Mouse (Mus musculus) forelimb bud, embryonic 11.5 days (tissue): ENCODE results near the gene Plekhm3.
"Not testable (repeated sequence)": the region's sequence is repeated elsewhere in the genome, so short reads cannot be mapped to it uniquely, and the experiment has no call there.

Source experiments
- DNase-seq: peaks from one replicate; pipeline ENCODE4 v3.0.0-alpha.2; 2012; ENCODE audit warnings: low read depth, low spot score

Plekhm3 gene

DNA sequence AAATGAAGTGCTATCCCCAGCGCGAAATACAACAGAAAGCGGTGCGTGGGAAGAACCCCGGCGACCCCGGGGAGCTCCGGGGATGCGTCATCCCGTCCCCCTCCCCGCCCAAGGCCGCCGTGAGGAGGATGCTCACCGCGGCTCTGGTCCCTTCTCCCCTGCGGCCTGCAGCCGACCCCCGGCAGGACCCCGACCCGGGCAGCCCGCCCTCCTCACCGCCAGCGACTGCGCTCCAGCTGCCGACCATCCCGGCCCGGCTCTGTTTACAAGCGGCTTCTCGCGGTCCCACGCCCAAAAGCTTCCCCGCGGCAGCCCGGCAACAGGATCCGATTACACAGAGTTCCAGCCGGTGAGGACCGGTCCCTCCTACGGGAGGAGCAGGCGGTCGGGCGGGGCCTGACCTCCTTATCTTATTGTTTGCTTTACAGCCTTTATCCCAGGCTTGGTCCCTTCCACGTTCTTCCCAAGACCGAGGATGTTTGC lies at the start of gene Plekhm3:
Gene Plekhm3 (minus strand): TSS at position 346 of the 483 bp plus-strand sequence.
- peak; percentile 81 for DNase-seq

DNA sequence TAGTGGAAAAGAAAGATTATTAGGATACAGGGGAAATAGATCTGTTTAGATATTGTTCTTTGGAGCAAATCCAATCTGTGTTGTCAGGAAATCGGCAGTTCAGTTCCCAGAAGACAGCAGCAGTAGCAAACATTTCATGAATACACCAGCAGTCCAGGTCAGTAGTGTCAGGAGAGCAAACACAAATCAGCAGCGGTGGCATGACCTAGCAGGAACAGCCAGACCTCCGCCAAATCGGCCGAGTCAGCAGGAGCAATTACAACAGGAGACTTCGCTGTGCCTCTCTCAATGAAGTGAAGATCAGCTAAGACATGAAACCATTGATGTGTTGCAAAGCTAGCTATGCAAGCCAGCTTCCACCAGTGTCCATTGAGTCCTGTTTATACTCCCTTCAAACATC lies 49.0 kb upstream of the Plekhm3 start:
- DNase-seq, result no peak

DNA sequence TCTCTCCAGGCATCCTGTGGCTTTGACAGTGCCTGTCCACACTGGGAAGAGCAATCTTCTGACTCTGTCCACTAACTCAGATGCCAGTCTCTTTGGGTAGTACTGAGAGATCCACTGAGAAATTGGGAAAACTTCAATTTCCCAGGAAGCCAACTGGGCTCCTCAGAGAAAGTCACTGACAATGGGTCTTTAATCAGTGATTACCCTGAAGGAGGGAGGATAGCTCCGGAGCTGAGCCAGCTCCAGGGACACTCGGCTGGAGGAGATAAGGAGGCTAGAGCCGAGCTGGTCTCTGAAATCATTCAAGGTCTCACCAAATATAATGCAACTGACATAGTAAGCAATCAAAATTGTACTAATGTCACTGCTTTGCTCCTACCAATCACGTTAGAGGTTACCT lies 47.9 kb upstream of the Plekhm3 start:
- no peak for DNase-seq

- DNase-seq, result no peak
Measured at GRCm38 (mm10) chr1:64993206-64993605, 36.6 kb upstream of the Plekhm3 start.

- DNase-seq, result no peak
Measured at GRCm38 (mm10) chr1:64988176-64988575, 31.6 kb upstream of the Plekhm3 start.

DNA sequence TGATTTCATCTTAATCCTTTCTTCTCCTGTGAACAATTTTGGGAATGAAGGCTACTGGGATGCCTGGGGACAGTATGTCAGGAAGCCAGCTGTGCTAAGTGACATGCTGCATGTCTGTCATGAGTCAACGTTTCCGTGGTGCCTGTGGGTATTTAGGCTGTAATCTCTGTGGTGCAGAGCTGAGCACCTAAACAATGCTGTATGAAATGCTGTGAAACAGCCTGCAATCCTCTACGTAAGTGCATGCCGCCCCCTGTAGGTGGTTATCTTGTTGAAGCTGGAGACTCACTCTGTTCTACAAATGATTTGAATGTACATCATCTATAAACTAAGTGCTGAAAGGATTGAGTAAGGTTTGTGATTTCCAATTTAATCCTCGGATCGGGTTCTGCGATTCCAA lies 29.5 kb upstream of the Plekhm3 start:
- DNase-seq, result peak; percentile 43

GRCm38 (mm10) chr1:64983247-64983646 lies 26.6 kb upstream of the Plekhm3 start:
- no peak for DNase-seq

DNA sequence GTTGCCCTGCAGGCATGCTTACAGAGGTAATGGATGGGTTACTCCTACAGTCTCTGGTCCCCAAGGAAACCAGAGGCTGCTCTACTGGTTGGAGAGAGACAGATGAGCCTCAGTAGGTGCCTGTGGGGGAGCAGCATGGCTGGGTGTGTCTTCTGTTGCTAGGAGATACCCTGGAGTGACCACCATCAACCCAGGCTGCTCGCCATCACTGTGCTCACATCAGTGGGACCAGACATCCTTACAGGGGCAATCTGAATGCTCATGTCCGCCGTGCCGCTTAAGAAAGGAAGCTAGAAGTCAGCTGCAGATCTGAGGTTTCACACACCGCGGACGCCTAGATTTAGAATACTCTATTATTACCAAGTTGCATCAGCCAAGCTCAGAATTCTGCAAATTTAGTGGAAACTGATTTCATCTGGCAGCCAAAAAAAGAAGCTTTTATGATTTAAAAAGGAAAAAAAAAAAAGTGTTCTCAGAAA lies 21.7 kb upstream of the Plekhm3 start:
- DNase-seq, result no peak

- DNase-seq, result peak; percentile 9
Measured at GRCm38 (mm10) chr1:64975346-64975745, 18.7 kb upstream of the Plekhm3 start.

DNA sequence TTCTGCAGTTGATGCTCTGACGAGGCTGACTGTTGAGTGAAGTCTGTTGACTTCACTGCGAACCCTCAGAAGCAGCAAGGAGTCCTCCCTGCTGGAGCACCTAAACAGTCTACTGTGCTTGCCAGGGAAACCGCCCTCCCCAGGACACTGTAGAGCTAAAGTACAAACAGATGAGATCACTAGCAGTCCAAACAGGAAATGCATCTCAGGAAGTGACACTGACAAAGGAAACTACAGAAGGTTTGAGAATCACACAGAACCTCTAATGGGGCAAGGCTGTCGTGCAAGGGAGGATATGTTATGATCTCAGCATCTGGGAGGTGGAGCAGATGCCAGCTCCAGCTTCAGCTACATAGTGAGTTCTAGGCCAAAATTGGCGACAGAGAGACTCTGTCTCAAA lies 14.1 kb upstream of the Plekhm3 start:
- no peak for DNase-seq

DNA sequence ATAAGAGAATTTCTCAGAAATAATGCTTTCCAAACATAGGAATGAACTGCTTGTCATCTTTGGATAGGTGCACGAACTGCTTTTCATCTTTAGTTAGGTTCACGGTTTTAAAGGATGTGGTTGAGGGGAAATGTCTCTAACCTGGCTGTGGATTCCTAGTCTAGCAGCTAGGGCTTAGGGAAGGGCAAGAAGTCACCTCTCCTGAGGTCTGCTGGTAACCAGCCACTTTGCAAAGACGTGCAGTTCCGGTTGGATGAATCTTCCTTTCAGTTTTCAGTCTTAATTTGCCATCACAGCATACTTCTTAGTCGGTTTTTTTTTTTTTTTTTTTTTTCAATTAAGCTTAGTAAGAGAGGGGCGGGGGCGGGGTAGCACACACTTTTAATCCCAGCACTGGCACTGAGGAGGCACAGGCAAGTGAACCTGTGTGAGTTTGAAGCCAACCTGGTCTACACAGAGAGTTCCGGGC lies 431 bp upstream of the Plekhm3 start:
- DNase-seq, result no peak

DNA sequence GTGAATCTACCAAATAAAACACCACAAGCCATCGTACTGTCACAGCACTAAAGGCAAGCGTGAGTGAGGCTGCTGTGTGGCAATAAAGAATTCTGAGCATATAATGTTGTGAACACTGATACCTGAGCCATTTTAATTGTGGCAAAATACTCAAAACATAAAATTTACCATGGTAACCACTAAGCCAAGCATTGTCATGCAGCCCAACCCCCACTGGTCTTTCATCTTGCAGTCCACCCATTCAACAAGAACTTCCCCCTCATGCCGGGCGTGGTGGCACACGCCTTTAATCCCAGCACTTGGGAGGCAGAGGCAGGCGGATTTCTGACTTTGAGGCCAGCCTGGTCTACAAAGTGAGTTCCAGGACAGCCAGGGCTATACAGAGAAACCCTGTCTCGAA lies 1.8 kb downstream of the Plekhm3 start:
- DNase-seq, result not testable (repeated sequence)

DNA sequence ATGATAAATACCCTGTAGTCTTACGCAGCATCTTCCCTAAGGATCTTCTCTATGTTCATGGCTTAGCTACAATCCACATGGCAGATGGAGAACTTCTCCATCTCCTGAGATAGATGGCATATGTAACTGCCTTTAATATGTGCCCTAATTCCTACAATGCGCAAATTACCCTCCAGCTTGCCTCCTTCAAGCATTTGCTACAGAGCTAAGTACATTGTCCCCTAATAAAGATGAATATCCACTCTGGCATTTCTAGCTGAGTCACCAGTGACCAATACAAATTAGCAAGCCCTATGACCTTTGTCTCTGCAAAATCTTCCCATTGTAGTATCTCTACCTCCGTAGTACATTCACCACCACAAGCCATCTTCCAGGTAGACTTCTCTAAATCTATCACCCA lies 6.4 kb downstream of the Plekhm3 start:
- DNase-seq, result no peak

- DNase-seq, result no peak
Measured at GRCm38 (mm10) chr1:64949377-64949776, 7.2 kb downstream of the Plekhm3 start.

- no peak for DNase-seq
Measured at GRCm38 (mm10) chr1:64946106-64946505, 10.5 kb downstream of the Plekhm3 start.

GRCm38 (mm10) chr1:64945214-64945785 lies 11.3 kb downstream of the Plekhm3 start:
- DNase-seq, result no peak

DNA sequence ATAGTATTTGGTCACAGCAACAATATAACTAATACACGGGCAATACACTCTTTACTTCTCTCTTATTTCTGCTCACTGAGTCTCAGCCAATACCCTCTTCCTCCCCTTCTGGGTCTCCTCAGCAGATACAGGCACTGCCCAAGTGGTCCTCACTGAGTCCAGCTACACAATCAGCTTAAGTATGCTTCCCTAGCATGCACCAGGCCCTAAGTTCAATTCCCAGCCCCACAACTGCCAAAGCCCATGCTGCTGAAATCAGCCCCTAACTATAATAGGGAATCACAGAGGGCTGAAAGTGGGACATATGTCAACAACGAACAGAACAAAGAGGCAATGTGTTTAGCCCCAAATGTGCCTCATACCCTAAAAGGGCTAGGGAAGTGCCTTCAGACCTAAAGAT lies 11.9 kb downstream of the Plekhm3 start:
- DNase-seq, result no peak

- DNase-seq, result no peak
Measured at GRCm38 (mm10) chr1:64942006-64942755, 14.4 kb downstream of the Plekhm3 start.

GRCm38 (mm10) chr1:64938907-64939306 lies 17.7 kb downstream of the Plekhm3 start:
- DNase-seq, result no peak

GRCm38 (mm10) chr1:64937692-64938091 lies 18.9 kb downstream of the Plekhm3 start:
- no peak for DNase-seq

DNA sequence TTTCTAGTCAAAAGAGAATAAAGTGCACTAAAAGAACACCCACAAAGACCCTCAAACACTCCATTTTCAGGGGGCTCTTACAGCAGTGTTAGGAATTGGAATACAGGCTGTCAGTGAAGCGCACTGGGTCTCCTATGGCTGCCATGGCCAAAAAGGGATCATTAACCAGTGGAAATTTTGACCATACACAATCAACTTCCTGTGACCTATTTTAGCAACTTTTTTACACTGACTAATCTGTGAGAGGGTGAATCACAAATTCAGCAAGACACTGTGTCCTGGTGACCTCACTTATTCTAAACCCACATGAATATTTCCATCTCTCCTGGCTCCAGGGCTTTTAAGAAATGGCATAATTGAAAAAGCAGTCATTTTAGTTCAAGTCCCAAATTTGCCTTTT lies 23.7 kb downstream of the Plekhm3 start:
- DNase-seq, result no peak

- DNase-seq, result no peak
Measured at GRCm38 (mm10) chr1:64930124-64930523, 26.5 kb downstream of the Plekhm3 start.

DNA sequence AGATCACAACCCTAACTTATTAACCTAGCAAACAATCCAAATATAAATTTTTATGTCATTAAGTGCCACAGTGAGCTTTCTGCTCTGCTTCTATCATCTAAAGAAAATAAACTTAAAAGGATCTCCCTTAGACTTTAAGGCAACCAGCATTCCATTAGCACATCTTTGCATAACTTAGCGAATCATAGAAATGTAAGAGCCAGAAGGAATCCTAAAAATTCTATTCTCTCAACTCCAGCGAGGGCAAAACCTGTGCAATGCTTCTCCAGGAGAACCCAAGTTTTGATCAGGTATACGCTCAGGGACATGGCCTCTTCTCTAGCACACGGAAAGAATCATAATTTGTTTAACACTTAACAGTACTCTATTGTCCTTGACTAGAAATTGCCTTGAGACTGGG lies 27.0 kb downstream of the Plekhm3 start:
- DNase-seq, result no peak
